ENCODE assay signal across 9 mouse cellular contexts in genomic region chr11:118445843-118446242, GRCm38 (mm10). TPM values are rescaled to one million over a fixed set of nuclear protein-coding genes. Genes with fewer than 3 reads are reported as not detected.
A peak's percentile ranks its signal among the peaks of the same experiment; 100 is the strongest.
DNase-seq lines count a peak whose midpoint lies in the region; ATAC-seq lines count a peak whose summit lies in the region.
"Had no signal": no experiment of that assay in that cellular context is flagged by ENCODE, and none has a peak within 500 bp of the region (broad histone marks: within the 10 kb centered on the region; RNA-seq: fewer than 3 reads in every experiment).

No protein-coding gene starts in this region.

- no peaks in the 10 kb centered on the region for H3K36me3 ChIP-seq in hindbrain, embryonic 12.5 days

- no peaks in the 10 kb centered on the region for H3K4me1 ChIP-seq in hindbrain, embryonic 12.5 days

- intact Hi-C loops in left cerebral cortex, postnatal 14 days (cut with DNase I), result loop anchor here (2.0 to 5.0 kb wide), 2 partner anchors 45 to 291 kb away; no protein-coding TSS in a partner anchor

- DNase-seq in ovary, postnatal 14 days (ENCODE audit: low spot score), result peak; percentile 63
- DNase-seq in ovary, adult 18-20 months (ENCODE audit: low spot score), result no peak
- peak; percentile 48 for DNase-seq in c-Kit-negative CD71-positive TER-119-positive erythroid progenitor cells, embryonic 14.5 days (ENCODE audit: low read depth, low spot score)
- peak; percentile 79 for DNase-seq in left cerebral cortex, postnatal 14 days (ENCODE audit: low spot score in 2 of 2)
- DNase-seq in mesoderm, embryonic 11.5 days (ENCODE audit: low read depth, low spot score), result peak; percentile 87
- DNase-seq in skeletal muscle tissue, adult 2 months (ENCODE audit: low read depth, low spot score), result peak; percentile 72

- no peak overlapping the region for H3K27ac ChIP-seq in hindbrain, embryonic 12.5 days
- H3K27ac ChIP-seq: embryonic facial prominence, embryonic 13.5 days had no signal

- no peaks in the 10 kb centered on the region; the same call in 1 of the 2 replicates for H3K27me3 ChIP-seq in hindbrain, embryonic 12.5 days
- H3K27me3 ChIP-seq: embryonic facial prominence, embryonic 13.5 days had no signal

- peak; percentile 76 for ATAC-seq in erythroblast, adult 5-6 weeks (replicated peaks; ENCODE audit: low FRiP score, poor library complexity, severe bottlenecking)
- peak; percentile 33; the same call in 1 of the 2 replicates for ATAC-seq in hindbrain, embryonic 12.5 days (ENCODE audit: low FRiP score)

- no peak overlapping the region for H3K9ac ChIP-seq in hindbrain, embryonic 12.5 days
- H3K9ac ChIP-seq: embryonic facial prominence, embryonic 13.5 days had no signal

- H3K4me2 ChIP-seq in hindbrain, embryonic 12.5 days (replicated peaks), result no peak overlapping the region
- H3K4me2 ChIP-seq: embryonic facial prominence, embryonic 13.5 days had no signal

- 27% methylated on average over 3 of the region's 3 CpGs for WGBS in hindbrain, embryonic 12.5 days

- no peaks in the 10 kb centered on the region; the same call in 1 of the 2 replicates for H3K9me3 ChIP-seq in hindbrain, embryonic 12.5 days (replicated peaks)
- H3K9me3 ChIP-seq: embryonic facial prominence, embryonic 13.5 days had no signal

- no peak overlapping the region for H3K4me3 ChIP-seq in hindbrain, embryonic 12.5 days
- H3K4me3 ChIP-seq: embryonic facial prominence, embryonic 13.5 days had no signal

RNA-seq across cellular contexts. Expression of gene C1qtnf1, which starts 17.8 kb away (rescaled TPM):
- total RNA-seq in erythroblast, adult 5-6 weeks (2015; ENCODE audit: low replicate concordance), result not detected in 2 replicates
- not detected in 2 replicates for total RNA-seq in erythroblast, adult 5-6 weeks (2017; ENCODE audit: low replicate concordance)
- 3.0 and 4.4 TPM in 2 replicates for polyA plus RNA-seq in hindbrain, embryonic 12.5 days (2016; fragmentation: Nextera tagmentation; extraction: Ambion mirVana)
- 1 to 10 TPM; 6.8 to 9.8 TPM for total RNA-seq in left cerebral cortex, postnatal 14 days (2021)

RNA-seq across cellular contexts. Expression of gene Cant1, which starts 27.0 kb away (rescaled TPM):
- total RNA-seq in erythroblast, adult 5-6 weeks (2015; ENCODE audit: low replicate concordance), result 3.8 and 10.0 TPM in 2 replicates
- total RNA-seq in erythroblast, adult 5-6 weeks (2017; ENCODE audit: low replicate concordance), result 4.0 and 6.0 TPM in 2 replicates
- 28.4 and 31.3 TPM in 2 replicates for polyA plus RNA-seq in hindbrain, embryonic 12.5 days (2016; fragmentation: Nextera tagmentation; extraction: Ambion mirVana)
- total RNA-seq in left cerebral cortex, postnatal 14 days (2021), result 10 to 100 TPM; 38.2 to 40.0 TPM

RNA-seq across cellular contexts. Expression of gene Engase, which starts 30.8 kb away (rescaled TPM):
- total RNA-seq in erythroblast, adult 5-6 weeks (2015; ENCODE audit: low replicate concordance), result 0.63 and 2.1 TPM in 2 replicates
- 0.84 and 0.85 TPM in 2 replicates for total RNA-seq in erythroblast, adult 5-6 weeks (2017; ENCODE audit: low replicate concordance)
- 7.1 and 7.2 TPM in 2 replicates for polyA plus RNA-seq in hindbrain, embryonic 12.5 days (2016; fragmentation: Nextera tagmentation; extraction: Ambion mirVana)
- 10 to 100 TPM; 13.3 to 13.6 TPM for total RNA-seq in left cerebral cortex, postnatal 14 days (2021)

RNA-seq across cellular contexts. Expression of gene Lgals3bp, which starts 44.0 kb away (rescaled TPM):
- 54.5 and 58.0 TPM in 2 replicates for total RNA-seq in erythroblast, adult 5-6 weeks (2015; ENCODE audit: low replicate concordance)
- 7.7 and 18.0 TPM in 2 replicates for total RNA-seq in erythroblast, adult 5-6 weeks (2017; ENCODE audit: low replicate concordance)
- 2.3 and 3.3 TPM in 2 replicates for polyA plus RNA-seq in hindbrain, embryonic 12.5 days (2016; fragmentation: Nextera tagmentation; extraction: Ambion mirVana)
- total RNA-seq in left cerebral cortex, postnatal 14 days (2021), result 10 to 100 TPM; 12.3 to 14.1 TPM

Comparison
In these comparisons a context has a peak if more than half of its experiments do, and no peak if none do; other contexts are left out.
1. RNA of gene C1qtnf1, which starts 17.8 kb away (total RNA-seq): 6.8 to 9.8 TPM in left cerebral cortex, postnatal 14 days; not detected in erythroblast, adult 5-6 weeks; every median in the first group is over 4 times any median in the second.
2. RNA of gene Engase, which starts 30.8 kb away (total RNA-seq): 13.3 to 13.6 TPM in left cerebral cortex, postnatal 14 days; 0.63 to 2.1 TPM in erythroblast, adult 5-6 weeks; every median in the first group is over 4 times any median in the second.